Mouse (Mus musculus) bone marrow macrophage, adult 2 months (primary cell): ENCODE data around the gene Psmd13. TPM values are rescaled to one million over a fixed set of nuclear protein-coding genes. Genes with fewer than 3 reads are reported as not detected.
A peak's percentile ranks its signal among the peaks of the same experiment; 100 is the strongest.

Experiments used
- H3K27ac ChIP-seq: 2 replicates; pipeline ENCODE4 v1.5.1; 2012; ENCODE audit warnings: low read depth, low read length; ENCODE audit not compliant: insufficient read depth
- H3K4me1 ChIP-seq: 2 replicates; pipeline ENCODE4 v1.6.1; 2012; ENCODE audit warnings: low read length; ENCODE audit not compliant: control insufficient read depth, insufficient read depth
- H3K4me3 ChIP-seq: 2 replicates; pipeline ENCODE4 v1.5.1; 2012; ENCODE audit warnings: mild to moderate bottlenecking, low read length, moderate library complexity; ENCODE audit not compliant: insufficient read depth
- CTCF ChIP-seq: IDR thresholded peaks from 2 replicates; pipeline ENCODE4 v1.5.1; 2012; ENCODE audit warnings: low read depth, mild to moderate bottlenecking, low read length, moderate library complexity
- POLR2A ChIP-seq: IDR thresholded peaks from 2 replicates; pipeline ENCODE4 v1.6.1; 2012; ENCODE audit warnings: mild to moderate bottlenecking, low read depth, low read length, borderline replicate concordance
- polyA plus RNA-seq: library from polyadenylated mRNA; stranded (reverse); fragments of >200 nt; gene quantifications from 2 replicates; pipeline ENCODE4 v1.2.4, GENCODE M21; 2012; ENCODE audit not compliant: missing spikeins, insufficient read depth, insufficient read length

Psmd13 gene
- 120 and 121 TPM in 2 replicates for polyA plus RNA-seq

DNA sequence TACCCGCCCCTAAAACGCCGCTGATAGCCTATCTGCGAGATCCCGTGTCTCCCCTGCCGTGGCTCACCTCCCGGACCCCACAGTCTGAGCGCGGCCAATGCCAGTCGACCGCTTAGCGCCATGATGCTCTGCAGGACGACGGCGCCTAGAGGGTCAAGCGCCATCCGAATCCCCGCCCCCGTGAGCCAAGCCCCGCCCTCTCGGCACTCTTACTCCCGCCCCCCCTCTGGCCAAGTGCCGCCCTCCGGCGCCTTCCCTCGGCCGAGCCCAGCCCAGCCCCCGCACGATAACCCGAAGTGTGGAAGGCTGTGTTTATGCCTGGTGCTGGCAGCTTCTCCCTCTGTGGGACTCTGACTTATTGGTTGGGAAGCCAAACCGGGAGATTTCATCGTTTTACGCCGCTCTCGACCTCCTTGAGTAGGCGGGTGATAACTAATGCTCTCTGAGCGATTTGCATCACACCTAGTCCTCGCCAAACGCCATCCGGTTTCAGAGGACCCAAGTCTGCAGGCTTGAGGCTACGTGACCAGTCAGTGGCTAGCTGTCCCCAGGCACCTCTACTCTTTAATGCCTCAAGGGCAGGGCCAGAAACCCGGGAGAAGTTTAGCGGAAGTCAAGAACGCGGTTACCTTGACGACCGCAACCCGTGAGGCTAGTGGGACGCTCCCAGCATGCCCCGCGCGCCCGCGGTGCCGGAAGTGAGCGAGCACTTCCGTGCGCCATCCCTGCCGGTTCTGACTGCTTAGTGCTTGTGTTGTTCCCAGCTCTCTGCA is at the start of gene Psmd13, which contains the start of gene Sirt3:
TSS of gene Psmd13 (plus strand) at position 273 of the 773 bp plus-strand sequence.
TSS of gene Sirt3 (minus strand) at position 614 of the 773 bp plus-strand sequence.
- peak within 1 kb of the TSS; percentile 84 for H3K4me3 ChIP-seq
- H3K27ac ChIP-seq: peak within 1 kb of the TSS; percentile 84
- H3K4me1 ChIP-seq: peaks cover 35% of the 10 kb centered on the region
- no peak for TF ChIP-seq CTCF
- no peak for TF ChIP-seq POLR2A

- TF ChIP-seq CTCF: no peak
- TF ChIP-seq POLR2A: no peak
- Histone ChIP-seq H3K4me1 (peaks cover 16% of the 10 kb centered on the region), H3K27ac (no peak overlapping the region), H3K4me3 (no peak overlapping the region)
Observed at GRCm38 (mm10) chr7:140833341-140833740, 48.4 kb upstream of the Psmd13 start.

GRCm38 (mm10) chr7:140834968-140835757 is 46.6 kb upstream of the Psmd13 start, which contains the start of gene Urah:
TSS of gene Urah (plus strand) at chr7:140835018.
- TF ChIP-seq CTCF (no peak), POLR2A (no peak)
- peaks cover 12% of the 10 kb centered on the region for H3K4me1 ChIP-seq
- no peak within 1 kb of the TSS for H3K27ac ChIP-seq
- no peak within 1 kb of the TSS for H3K4me3 ChIP-seq

DNA sequence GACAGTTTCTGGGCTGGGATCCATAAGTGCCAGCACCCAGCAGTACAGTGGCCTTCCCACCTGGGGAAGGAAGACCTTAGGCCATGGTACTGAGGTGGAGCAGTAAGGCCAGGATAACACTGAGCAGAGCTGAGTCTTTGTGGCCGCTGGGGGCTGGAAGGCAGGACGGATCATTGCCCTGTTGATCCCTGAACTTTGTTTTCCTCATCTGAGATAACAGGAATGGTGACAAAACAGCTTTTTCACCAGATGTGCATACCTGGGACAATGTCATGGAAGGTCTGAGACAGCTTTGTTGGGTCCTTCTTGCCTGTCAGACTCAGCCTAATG is 46.0 kb upstream of the Psmd13 start:
- no peak overlapping the region for H3K27ac ChIP-seq
- no peak overlapping the region for H3K4me3 ChIP-seq

DNA sequence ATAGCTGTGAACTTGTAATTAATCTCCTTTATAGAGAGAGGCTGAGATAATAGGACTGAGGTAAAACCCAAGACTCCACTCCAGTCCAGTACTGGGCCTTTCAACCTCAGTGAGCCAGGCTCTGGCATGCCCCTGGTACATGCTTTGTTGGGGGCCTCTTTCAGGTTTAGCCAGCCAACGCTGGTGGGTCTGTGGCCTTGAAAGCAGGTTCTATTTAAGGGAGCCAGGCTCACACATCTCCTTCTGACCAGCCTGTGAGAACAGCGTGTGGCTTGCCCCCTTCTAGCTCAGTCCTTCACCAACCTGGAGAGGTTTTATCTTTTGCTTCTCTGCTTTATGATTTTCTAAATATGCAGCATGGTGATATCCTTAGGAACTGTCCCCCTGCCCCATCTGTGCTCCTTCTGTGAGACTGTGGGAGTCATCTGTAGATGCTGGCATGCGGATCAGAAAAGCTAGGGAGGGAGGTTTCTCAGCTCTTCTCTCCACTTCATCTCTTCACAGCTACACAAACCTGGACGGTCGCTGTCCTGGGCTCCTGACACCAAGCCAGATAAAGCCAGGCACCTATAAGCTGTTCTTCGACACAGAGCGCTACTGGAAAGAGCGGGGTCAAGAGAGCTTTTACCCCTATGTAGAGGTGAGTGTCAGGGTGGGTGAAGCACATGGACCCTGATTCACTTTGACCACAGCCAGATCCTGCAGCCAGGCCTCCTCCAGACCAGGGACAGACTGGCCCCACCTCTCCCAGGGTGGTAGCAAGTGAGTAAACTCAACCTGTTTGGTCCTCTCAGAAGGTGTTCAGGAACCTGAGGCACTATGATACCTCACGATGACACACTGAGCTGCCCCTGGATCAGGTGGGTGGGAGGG is 45.3 kb upstream of the Psmd13 start:
- no peak for TF ChIP-seq CTCF
- TF ChIP-seq POLR2A: no peak
- no peak overlapping the region for H3K4me3 ChIP-seq
- no peak overlapping the region for H3K27ac ChIP-seq
- H3K4me1 ChIP-seq: peaks cover 5% of the 10 kb centered on the region

More for the DNA sequence above, 46.0 kb upstream of the Psmd13 start:
- H3K4me1 ChIP-seq: peaks cover 7% of the 10 kb centered on the region
- no peak for TF ChIP-seq POLR2A

DNA sequence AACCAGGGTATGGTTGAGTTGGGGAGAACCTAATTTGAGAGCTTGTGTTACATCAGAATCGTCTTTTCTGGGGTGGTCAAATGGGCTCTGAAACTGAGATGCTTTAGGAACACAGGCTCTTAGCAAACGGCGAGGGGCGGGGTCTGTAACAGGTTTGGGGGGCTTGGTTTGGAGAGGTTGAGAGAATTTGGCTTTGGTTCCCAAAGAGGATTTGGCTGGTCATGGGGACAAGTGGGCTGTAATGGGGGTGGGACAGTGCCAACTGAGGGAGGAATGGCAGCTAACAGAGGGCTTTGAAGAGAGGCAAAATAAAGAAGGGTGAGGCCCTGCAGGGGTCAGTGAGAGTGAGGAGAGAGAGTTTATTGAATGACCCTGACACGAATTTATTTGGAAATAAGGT is 42.2 kb upstream of the Psmd13 start:
- Histone ChIP-seq H3K4me3 (no peak overlapping the region), H3K27ac (no peak overlapping the region), H3K4me1 (no peaks in the 10 kb centered on the region)
- TF ChIP-seq CTCF (no peak), POLR2A (no peak)

- TF ChIP-seq POLR2A: no peak
- no peak overlapping the region for H3K27ac ChIP-seq
- H3K4me3 ChIP-seq: no peak overlapping the region
- no peaks in the 10 kb centered on the region for H3K4me1 ChIP-seq
Observed at GRCm38 (mm10) chr7:140840750-140841735, 40.7 kb upstream of the Psmd13 start.

- Histone ChIP-seq H3K27ac (no peak overlapping the region), H3K4me3 (no peak overlapping the region), H3K4me1 (no peaks in the 10 kb centered on the region)
- TF ChIP-seq CTCF (no peak), POLR2A (no peak)
Observed at GRCm38 (mm10) chr7:140843806-140844205, 38.0 kb upstream of the Psmd13 start.

DNA sequence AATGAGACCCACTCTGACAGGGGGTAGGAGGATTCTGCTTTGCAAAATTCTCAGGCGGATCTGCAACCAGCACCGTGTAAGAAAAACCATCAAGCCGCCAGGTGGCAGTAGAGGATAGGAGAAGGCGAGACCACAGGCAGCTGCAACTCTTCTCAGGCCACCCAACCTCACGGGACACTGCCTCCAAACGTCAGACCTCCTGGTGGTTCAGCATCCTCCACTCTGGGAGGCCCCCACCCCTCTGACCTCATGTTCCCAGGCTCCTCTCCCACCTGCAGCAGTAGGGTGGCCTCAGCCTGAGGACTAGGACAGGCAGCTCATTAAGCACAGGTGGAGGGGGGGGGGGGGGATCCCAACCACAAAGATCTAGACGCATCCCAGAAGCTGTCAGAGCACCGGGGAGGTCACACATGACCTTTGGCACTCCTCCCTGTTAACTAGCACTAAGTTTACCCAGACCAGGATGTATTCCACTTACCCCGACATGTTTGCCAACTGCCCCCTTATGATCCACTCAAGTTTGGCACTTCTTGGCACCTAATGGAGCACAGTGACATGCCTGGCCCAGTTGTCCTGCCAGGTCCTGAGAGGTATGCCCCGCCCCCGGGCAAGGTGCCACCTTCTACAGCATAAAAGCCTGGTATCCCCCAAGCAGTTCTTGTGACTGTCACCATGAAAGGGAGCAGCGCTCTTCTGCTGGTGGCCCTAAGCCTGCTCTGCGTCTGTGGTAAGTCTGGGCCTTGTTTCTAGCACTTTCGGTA is 36.7 kb upstream of the Psmd13 start, which contains the start of gene Scgb1c1:
TSS of gene Scgb1c1 (plus strand) at position 643 of the 761 bp plus-strand sequence.
- Histone ChIP-seq H3K27ac (no peak within 1 kb of the TSS), H3K4me3 (no peak within 1 kb of the TSS), H3K4me1 (no peaks in the 10 kb centered on the region)
- TF ChIP-seq CTCF (peak; percentile 75), POLR2A (no peak)
